Mouse (Mus musculus) embryonic fibroblast, embryonic 13.5 days (primary cell): ENCODE results near the gene Cuedc1. TPM values are rescaled to one million over a fixed set of nuclear protein-coding genes. Genes with fewer than 3 reads are reported as not detected.

Source experiments
- H3K27ac ChIP-seq: 2 replicates; pipeline ENCODE4 v1.5.1; 2012; ENCODE audit warnings: low read length, control low read depth, inconsistent platforms; ENCODE audit not compliant: insufficient read depth
- H3K4me1 ChIP-seq: 2 replicates; pipeline ENCODE4 v1.6.1; 2011; ENCODE audit warnings: low read length; ENCODE audit not compliant: control insufficient read depth, insufficient read depth
- H3K4me3 ChIP-seq: 2 replicates; pipeline ENCODE4 v1.5.1; 2011; ENCODE audit warnings: mild to moderate bottlenecking, control low read depth, low read length; ENCODE audit not compliant: insufficient read depth
- CTCF ChIP-seq: IDR thresholded peaks from 2 replicates; pipeline ENCODE4 v1.5.1; 2011; ENCODE audit warnings: mild to moderate bottlenecking, control low read depth, low read length, moderate library complexity, borderline replicate concordance; ENCODE audit not compliant: insufficient read depth
- POLR2A ChIP-seq: IDR thresholded peaks from 2 replicates; pipeline ENCODE4 v1.6.1; 2011; ENCODE audit warnings: low read depth, mild to moderate bottlenecking, control low read depth, low read length, moderate library complexity
- polyA plus RNA-seq: library from polyadenylated mRNA; stranded (reverse); fragments of >200 nt; gene quantifications from 2 replicates; pipeline ENCODE4 v1.2.4, GENCODE M21; 2011; ENCODE audit warnings: low read depth; ENCODE audit not compliant: missing spikeins, insufficient read length

Cuedc1 gene
- polyA plus RNA-seq, 1 experiment, result 31.8 TPM

DNA sequence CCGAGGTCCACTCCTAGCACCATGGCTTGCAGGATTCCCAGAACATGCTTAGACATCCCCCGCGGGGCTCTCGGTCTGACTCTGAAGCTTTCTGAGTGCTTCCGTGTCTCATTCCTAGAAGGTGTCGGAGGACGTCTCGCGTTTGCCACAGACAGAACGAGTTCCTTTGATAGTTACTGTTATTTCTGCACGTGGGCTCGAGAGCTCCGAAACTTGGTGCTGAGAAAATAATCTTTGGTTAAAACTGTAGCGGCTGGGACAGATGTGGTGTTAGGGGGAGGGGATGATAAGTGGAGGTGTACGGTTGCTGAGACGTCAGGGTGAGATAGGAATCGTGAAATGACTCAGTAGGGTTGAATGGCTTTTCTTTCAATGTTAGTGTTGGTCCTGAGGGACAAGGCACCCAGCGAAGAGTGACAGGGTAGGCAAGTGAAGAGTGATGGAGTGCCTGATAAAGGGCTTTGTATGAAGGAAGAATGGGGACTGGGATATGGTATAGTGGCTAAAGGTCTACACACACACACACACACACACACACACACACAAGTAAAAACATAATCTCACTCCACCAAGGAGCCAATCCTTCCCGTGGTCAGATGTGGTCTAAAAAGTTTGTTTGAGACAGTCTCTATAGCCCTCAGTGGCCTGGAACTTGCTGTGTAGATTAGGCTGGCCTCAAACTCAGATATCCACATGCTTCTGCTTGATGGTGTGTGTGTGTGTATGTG, 5.5 kb downstream of the Cuedc1 start:
- H3K4me1 ChIP-seq, result peaks cover 20% of the 10 kb centered on the region
- no peak overlapping the region for H3K4me3 ChIP-seq
- TF ChIP-seq CTCF, result no peak
- TF ChIP-seq POLR2A, result no peak
- no peak overlapping the region for H3K27ac ChIP-seq

DNA sequence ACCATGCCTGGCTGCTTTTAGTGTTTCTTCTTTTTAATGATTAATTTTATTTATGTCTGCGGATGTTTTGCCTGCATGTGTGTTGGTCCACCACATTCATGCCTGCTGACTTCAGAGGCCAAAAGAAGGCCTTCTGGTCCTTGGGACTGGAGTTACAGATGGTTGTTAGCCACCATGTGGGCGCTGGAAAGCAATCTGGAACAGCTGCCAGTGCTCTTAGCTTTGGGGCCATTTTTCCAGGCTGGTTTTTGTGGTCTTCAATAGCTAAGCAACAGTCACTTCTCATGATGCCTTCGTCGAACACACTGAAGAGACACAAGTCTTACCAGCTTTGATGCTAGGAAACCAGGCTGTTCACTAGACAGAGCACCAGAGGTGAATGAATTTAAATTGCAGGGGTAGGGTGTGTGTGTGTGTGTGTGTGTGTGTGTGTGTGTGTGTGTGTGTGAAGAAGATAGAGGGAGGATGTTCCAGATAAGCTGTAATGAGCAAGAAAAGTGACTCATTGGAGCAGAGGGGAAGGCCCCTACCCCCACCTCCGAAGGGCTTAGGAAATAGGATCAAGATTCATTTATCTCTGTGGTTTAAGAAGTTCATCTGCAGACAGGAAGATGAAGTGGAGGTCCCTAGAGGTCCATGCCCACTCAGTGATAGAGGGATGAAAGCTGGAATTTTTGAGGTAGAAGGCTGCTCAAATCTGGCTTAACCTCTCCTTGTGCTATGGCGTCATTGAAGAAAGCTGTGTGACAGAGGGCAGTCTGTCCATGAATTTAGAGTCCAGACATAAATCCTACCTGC, 7.8 kb downstream of the Cuedc1 start:
- no peak for TF ChIP-seq POLR2A
- TF ChIP-seq CTCF, result no peak
- Histone ChIP-seq H3K27ac (0 out of 2 replicates have a peak overlapping the region, but pooled peaks have one; percentile 14), H3K4me3 (no peak overlapping the region), H3K4me1 (peaks cover 22% of the 10 kb centered on the region)

DNA sequence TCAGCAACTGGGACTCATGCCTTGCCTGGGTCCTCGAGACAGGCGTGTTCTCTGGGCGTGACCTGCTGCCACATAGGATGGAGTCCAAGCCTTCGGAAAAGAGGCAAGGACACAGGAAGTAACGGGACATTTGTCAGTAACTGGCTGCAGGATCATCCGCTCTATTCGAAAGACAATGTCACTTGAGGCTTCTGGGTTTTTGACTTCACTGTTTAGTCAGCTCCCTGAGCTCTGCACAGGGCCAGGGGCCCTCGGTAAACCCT, 8.4 kb downstream of the Cuedc1 start:
- H3K27ac ChIP-seq, result no peak overlapping the region
- no peak overlapping the region for H3K4me3 ChIP-seq
- no peak for TF ChIP-seq POLR2A
- no peak for TF ChIP-seq CTCF
- peaks cover 22% of the 10 kb centered on the region for H3K4me1 ChIP-seq

DNA sequence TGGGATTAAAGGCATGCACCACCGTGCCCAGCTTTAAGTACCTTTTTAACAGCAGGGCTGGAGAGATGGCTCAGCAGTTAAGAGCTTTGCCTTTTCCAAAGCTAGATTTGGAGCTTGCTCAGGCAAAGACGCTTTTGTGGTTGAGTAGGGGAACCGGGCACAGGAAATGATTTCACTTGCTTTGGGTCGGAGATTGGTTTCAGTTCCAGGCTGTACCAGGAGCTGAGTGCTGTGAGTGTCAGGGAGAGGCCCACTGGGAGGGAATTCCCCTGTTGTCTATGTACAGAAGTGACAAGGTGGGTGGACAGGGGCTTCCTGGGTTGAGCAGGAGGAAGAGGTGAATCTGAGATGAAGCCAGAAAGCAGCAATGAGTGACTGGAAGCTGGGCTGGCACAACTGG, 9.5 kb downstream of the Cuedc1 start:
- Histone ChIP-seq H3K4me3 (no peak overlapping the region), H3K4me1 (peaks cover 22% of the 10 kb centered on the region), H3K27ac (peak overlapping the region; percentile 12; the same call in 1 of the 2 replicates)
- TF ChIP-seq POLR2A, result no peak
- no peak for TF ChIP-seq CTCF

DNA sequence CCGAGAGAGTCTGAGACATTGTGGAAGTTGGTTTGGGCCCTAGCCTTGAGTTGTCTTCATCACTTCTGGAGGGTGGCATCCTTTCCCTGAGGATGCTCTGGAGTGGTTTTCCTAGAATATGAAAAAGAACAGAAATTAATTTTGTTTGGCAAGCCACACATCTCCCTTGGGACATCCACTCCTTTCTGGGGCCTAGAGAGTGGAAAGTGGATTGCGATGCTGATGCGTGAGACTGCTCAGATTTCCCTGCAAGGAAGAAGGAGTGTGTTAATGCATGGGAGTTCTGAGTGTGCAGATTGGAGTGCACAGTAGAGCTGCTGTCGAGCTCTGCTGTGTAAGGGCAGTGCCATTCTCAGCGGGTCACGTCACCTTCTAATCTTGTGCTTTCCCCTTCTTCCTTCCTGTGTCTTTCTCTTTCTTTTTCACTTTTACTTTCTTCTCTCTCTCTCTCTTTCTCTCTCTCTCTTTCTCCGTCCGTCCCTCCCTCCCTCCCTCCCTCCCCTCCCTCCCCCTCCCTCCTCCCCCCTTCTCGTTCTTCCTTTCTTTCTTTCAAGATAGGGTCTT, 12.3 kb downstream of the Cuedc1 start:
- TF ChIP-seq POLR2A, result no peak
- no peak for TF ChIP-seq CTCF
- H3K27ac ChIP-seq, result no peak overlapping the region
- H3K4me1 ChIP-seq, result peaks cover 29% of the 10 kb centered on the region
- no peak overlapping the region for H3K4me3 ChIP-seq

DNA sequence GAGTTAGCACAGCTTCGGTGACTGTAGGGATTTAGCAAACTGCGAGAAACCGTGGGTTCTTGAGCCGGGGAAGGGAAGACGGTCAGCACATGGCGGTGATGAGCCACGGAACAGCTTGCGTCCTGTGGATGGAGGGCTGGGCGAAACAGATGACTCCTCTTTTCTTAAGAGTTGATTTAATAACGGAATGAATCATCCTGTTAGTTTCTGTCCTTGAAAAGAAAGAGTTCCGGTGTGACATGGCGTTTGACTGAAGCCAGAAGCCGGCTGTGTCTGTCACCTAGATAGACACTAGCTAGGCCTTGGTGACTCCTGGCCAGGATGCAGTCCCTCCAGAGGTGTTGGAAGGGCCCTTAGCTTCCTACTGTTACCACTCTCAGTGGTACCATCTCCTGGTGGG, 14.2 kb downstream of the Cuedc1 start:
- TF ChIP-seq CTCF (no peak), POLR2A (no peak)
- Histone ChIP-seq H3K4me3 (no peak overlapping the region), H3K4me1 (peaks cover 19% of the 10 kb centered on the region), H3K27ac (no peak overlapping the region)

DNA sequence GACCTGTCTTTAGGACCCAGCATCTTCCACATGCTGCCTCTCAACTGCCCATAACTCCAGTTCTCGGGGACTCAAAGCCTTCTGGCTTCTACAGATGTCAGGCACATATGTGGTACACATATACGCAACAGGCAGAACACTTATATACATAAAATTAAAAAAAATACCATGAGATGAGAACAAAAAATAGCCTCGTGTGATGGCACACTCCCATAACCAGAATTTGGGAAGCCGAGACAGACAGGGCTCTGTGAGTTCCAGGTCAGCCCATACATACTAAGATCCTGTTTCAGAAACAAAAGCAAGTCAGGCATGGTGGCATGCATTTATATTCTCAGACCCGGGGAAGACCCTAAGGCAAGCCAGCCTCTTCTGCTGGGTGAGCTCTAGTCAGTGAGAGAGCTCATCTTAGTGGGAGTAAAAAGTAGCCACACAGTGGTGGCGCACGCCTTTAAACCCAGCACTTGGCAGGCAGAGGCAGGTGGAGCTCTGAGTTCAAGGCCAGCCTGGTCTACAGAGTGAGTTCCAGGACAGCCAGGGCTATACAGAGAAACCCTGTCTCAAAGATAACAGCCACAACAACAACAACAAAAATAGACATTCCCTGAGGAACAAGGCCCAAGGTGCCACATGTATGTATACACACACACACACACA, 14.9 kb downstream of the Cuedc1 start:
- Histone ChIP-seq H3K4me1 (peaks cover 20% of the 10 kb centered on the region), H3K27ac (no peak overlapping the region), H3K4me3 (no peak overlapping the region)
- TF ChIP-seq POLR2A, result no peak
- no peak for TF ChIP-seq CTCF

DNA sequence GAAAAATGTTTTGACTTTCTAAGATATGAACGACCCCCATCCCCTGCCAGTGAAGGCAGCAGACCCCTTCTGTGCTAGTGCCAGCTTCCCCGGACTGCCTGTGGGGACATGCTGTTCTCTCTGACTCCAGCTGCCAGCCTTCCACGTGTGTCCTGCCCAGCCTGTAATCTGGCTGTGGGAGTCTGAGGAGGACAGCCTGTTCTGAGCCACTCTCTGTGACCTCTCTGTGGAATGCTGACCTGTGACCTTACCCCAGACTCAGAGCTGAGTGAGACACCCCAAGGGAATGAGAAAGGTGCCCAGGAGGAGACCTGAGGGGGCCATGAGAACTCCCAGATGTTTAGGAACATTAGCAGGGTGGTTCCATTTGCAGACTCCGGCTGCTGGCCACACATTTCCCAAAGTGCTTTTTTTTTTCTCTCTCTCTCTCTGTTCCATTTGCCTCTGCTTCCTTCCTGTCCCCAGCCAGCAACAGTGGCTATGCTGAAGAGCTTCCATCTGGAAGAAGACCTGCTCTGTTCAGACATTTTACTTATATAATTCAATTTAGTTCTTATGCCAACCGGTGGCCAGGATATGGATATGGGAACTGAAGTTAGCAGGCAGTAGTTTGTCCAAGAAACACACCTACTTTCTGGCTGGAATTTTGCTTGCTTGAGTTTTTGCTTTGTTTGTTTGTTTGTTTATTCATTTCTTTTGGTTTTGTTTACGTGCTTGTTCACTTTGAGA, 15.8 kb downstream of the Cuedc1 start:
- Histone ChIP-seq H3K27ac (no peak overlapping the region), H3K4me3 (no peak overlapping the region), H3K4me1 (peaks cover 27% of the 10 kb centered on the region)
- TF ChIP-seq POLR2A, result no peak
- TF ChIP-seq CTCF, result no peak

DNA sequence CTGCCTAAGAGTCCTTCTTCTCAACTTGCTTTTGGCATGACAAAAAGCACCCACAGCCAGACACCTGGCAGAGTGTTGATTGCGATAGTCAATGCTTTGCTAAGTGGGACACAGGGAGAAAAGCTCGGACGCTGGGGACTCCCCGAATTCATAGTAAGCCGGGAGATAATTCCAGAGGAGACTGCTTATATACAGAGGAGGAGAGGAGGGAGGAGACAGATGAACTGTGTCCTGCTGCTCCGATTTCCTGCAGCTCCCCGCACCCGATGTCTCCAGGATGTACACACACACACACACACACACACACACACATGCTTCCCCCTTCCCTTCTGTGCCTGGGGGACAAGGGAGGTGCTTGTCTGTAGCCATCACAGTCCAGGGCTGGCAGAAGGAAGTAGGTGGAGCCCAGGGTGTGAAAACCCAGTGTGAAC, 17.0 kb downstream of the Cuedc1 start:
- TF ChIP-seq POLR2A (no peak), CTCF (no peak)
- Histone ChIP-seq H3K27ac (no peak overlapping the region), H3K4me3 (no peak overlapping the region), H3K4me1 (peaks cover 27% of the 10 kb centered on the region)
